ENCODE assay signal across 9 mouse cellular contexts in genomic region chrX:99137143-99137870, GRCm38 (mm10). TPM values are rescaled to one million over a fixed set of nuclear protein-coding genes. Genes with fewer than 3 reads are reported as not detected.
DNase-seq lines count a peak whose midpoint lies in the region; ATAC-seq and TF ChIP-seq lines count a peak whose summit lies in the region.
"Had no signal": no experiment of that assay in that cellular context is flagged by ENCODE, and none has a peak within 500 bp of the region (broad histone marks: within the 10 kb centered on the region; RNA-seq: fewer than 3 reads in every experiment).

No protein-coding gene starts in this region.

- peak overlapping the region; percentile 70; the same call in 1 of the 2 replicates for H3K27ac ChIP-seq in heart, embryonic 12.5 days (ENCODE audit: poor library complexity, severe bottlenecking)
- H3K27ac ChIP-seq in cortical plate, adult 2 months (ENCODE audit: insufficient read depth, low read length) = 0 out of 2 replicates have a peak overlapping the region, but pooled peaks have one; percentile 55
- peak overlapping the region; percentile 36; the same call in 1 of the 2 replicates for H3K27ac ChIP-seq in hindbrain, postnatal 0 days
- peak overlapping the region; percentile 55 for H3K27ac ChIP-seq in midbrain, embryonic 14.5 days (replicated peaks; ENCODE audit: low read depth, low read length)

- 23% methylated on average over 28 of the region's 31 CpGs for WGBS in heart, embryonic 12.5 days
- 35% methylated on average over 30 of the region's 31 CpGs for WGBS in hindbrain, postnatal 0 days
- WGBS in midbrain, embryonic 14.5 days = 30% methylated on average over 31 of the region's 31 CpGs

- H3K4me2 ChIP-seq in heart, embryonic 12.5 days = peak overlapping the region; percentile 73
- peak overlapping the region; percentile 61 for H3K4me2 ChIP-seq in hindbrain, postnatal 0 days (ENCODE audit: low read depth, low read length)
- peak overlapping the region; percentile 72 for H3K4me2 ChIP-seq in midbrain, embryonic 14.5 days (ENCODE audit: low read length)

- TF ChIP-seq POLR2A in cortical plate, adult 2 months (IDR thresholded peaks at IDR 0.05; ENCODE audit: extremely low read depth, insufficient read depth, low read length) = no peak

- peak overlapping the region; percentile 67 for H3K4me3 ChIP-seq in heart, embryonic 12.5 days
- peak overlapping the region; percentile 74 for H3K4me3 ChIP-seq in cortical plate, adult 2 months (ENCODE audit: insufficient read depth, low read length)
- peak overlapping the region; percentile 54 for H3K4me3 ChIP-seq in hindbrain, postnatal 0 days (ENCODE audit: low read length)
- peak overlapping the region; percentile 58 for H3K4me3 ChIP-seq in midbrain, embryonic 14.5 days (replicated peaks; ENCODE audit: low read depth, low read length)

- no peak for DNase-seq in heart, adult 18-20 months
- DNase-seq in hindbrain, postnatal 0 days (ENCODE audit: low spot score) = no peak
- DNase-seq in midbrain, embryonic 14.5 days = peak; percentile 40
- DNase-seq in urinary bladder, postnatal 4 days (ENCODE audit: low spot score in 2 of 2) = no peak
- no peak for DNase-seq in ovary, postnatal 10 days (ENCODE audit: low spot score)
- DNase-seq in spleen, postnatal 14 days (ENCODE audit: low spot score in 2 of 2) = no peak

- peaks cover 20% of the 10 kb centered on the region for H3K27me3 ChIP-seq in heart, embryonic 12.5 days (replicated peaks)
- no peaks in the 10 kb centered on the region for H3K27me3 ChIP-seq in hindbrain, postnatal 0 days (ENCODE audit: insufficient read depth, low read length)
- 0 out of 2 replicates have a peak, but pooled peaks cover 7% of the 10 kb centered on the region for H3K27me3 ChIP-seq in midbrain, embryonic 14.5 days (ENCODE audit: control insufficient read depth, insufficient read depth, low read length)
- H3K27me3 ChIP-seq: Patski had no signal

- H3K36me3 ChIP-seq in heart, embryonic 12.5 days = no peaks in the 10 kb centered on the region
- no peaks in the 10 kb centered on the region for H3K36me3 ChIP-seq in hindbrain, postnatal 0 days (ENCODE audit: insufficient read depth, low read length)
- H3K36me3 ChIP-seq in midbrain, embryonic 14.5 days (ENCODE audit: control insufficient read depth, insufficient read depth, low read length) = no peaks in the 10 kb centered on the region

- TF ChIP-seq CTCF in cortical plate, adult 2 months (IDR thresholded peaks at IDR 0.05; ENCODE audit: extremely low read depth, insufficient read depth, low read length) = no peak
- TF ChIP-seq CTCF in hindbrain, postnatal 0 days (IDR thresholded peaks at IDR 0.05; ENCODE audit: low read depth) = no peak

- no peak for ATAC-seq in heart, embryonic 12.5 days (ENCODE audit: insufficient number of reproducible peaks, low FRiP score)
- ATAC-seq in hindbrain, postnatal 0 days = no peak
- no peak for ATAC-seq in midbrain, embryonic 14.5 days (ENCODE audit: low FRiP score, low TSS enrichment)
- ATAC-seq: Patski had no signal

- peak overlapping the region; percentile 79 for H3K9ac ChIP-seq in heart, embryonic 12.5 days
- peak overlapping the region; percentile 51 for H3K9ac ChIP-seq in hindbrain, postnatal 0 days (replicated peaks; ENCODE audit: low read length)
- H3K9ac ChIP-seq in midbrain, embryonic 14.5 days (replicated peaks; ENCODE audit: low read length) = peak overlapping the region; percentile 71

- H3K4me1 ChIP-seq in heart, embryonic 12.5 days (replicated peaks) = peaks cover 39% of the 10 kb centered on the region
- H3K4me1 ChIP-seq in cortical plate, adult 2 months (ENCODE audit: control insufficient read depth, insufficient read depth, low read length) = peaks cover 1% of the 10 kb centered on the region; the same call in 1 of the 2 replicates
- peaks cover 10% of the 10 kb centered on the region for H3K4me1 ChIP-seq in hindbrain, postnatal 0 days (ENCODE audit: insufficient read depth, low read length)
- peaks cover 19% of the 10 kb centered on the region for H3K4me1 ChIP-seq in midbrain, embryonic 14.5 days (ENCODE audit: control insufficient read depth, insufficient read depth, low read length)

- H3K9me3 ChIP-seq in heart, embryonic 12.5 days (replicated peaks) = no peaks in the 10 kb centered on the region; the same call in 1 of the 2 replicates
- H3K9me3 ChIP-seq in hindbrain, postnatal 0 days (ENCODE audit: low read length) = no peaks in the 10 kb centered on the region
- H3K9me3 ChIP-seq in midbrain, embryonic 14.5 days (ENCODE audit: control insufficient read depth, low read length) = no peaks in the 10 kb centered on the region

RNA-seq across cellular contexts. Expression of gene Efnb1, which starts 1.4 kb away (rescaled TPM):
- 25.3 and 29.0 TPM in 2 replicates for polyA plus RNA-seq in heart, embryonic 12.5 days (2016; fragmentation: Nextera tagmentation; extraction: Ambion mirVana)
- total RNA-seq in heart, adult 18-20 months (2021) = 10 to 100 TPM; 16.3 to 16.4 TPM
- 8.2 and 8.3 TPM in 2 replicates for polyA plus RNA-seq in cortical plate, adult 2 months (2012; rRNA removed)
- 29.4 and 30.1 TPM in 2 replicates for total RNA-seq in hindbrain, postnatal 0 days (2014; rRNA removed)
- 15.1 and 15.3 TPM in 2 replicates for polyA plus RNA-seq in hindbrain, postnatal 0 days (2015; fragmentation: Nextera tagmentation; extraction: Ambion mirVana)
- 13.9 and 20.0 TPM in 2 replicates for polyA plus RNA-seq in midbrain, embryonic 14.5 days (2014; fragmentation: Nextera tagmentation; extraction: Ambion mirVana)
